Mouse (Mus musculus) neural tube, embryonic 12.5 days (tissue): ENCODE data around the gene Eif4g3. TPM values are rescaled to one million over a fixed set of nuclear protein-coding genes. Genes with fewer than 3 reads are reported as not detected.

ENCODE experiments used
- ATAC-seq: fragments of 200-750 bp; cut with Nextera tagmentation; 2 replicates; pipeline ENCODE4 v1.8.0; 2017; ENCODE audit warnings: low read depth, mild to moderate bottlenecking, moderate TSS enrichment, moderate library complexity; ENCODE audit not compliant: low FRiP score
- H3K27ac ChIP-seq: fragments of 300-500 bp; sonication (generic); 2 replicates; pipeline ENCODE4 v1.5.1; 2016
- H3K27me3 ChIP-seq: fragments of 300-500 bp; sonication (generic); replicated peaks from 2 replicates; pipeline ENCODE4 v1.6.1; 2016; ENCODE audit warnings: mild to moderate bottlenecking
- H3K36me3 ChIP-seq: fragments of 300-500 bp; sonication (generic); 2 replicates; pipeline ENCODE4 v1.6.1; 2016; ENCODE audit warnings: mild to moderate bottlenecking
- H3K4me1 ChIP-seq: fragments of 300-500 bp; sonication (generic); 2 replicates; pipeline ENCODE4 v1.6.1; 2016
- H3K4me2 ChIP-seq: fragments of 300-500 bp; sonication (generic); replicated peaks from 2 replicates; pipeline ENCODE4 v1.6.1; 2016; ENCODE audit warnings: mild to moderate bottlenecking
- H3K4me3 ChIP-seq: fragments of 300-500 bp; sonication (generic); 2 replicates; pipeline ENCODE4 v1.5.1; 2016
- H3K9ac ChIP-seq: fragments of 300-500 bp; sonication (generic); 2 replicates; pipeline ENCODE4 v1.6.1; 2016; ENCODE audit warnings: mild to moderate bottlenecking
- H3K9me3 ChIP-seq: fragments of 300-500 bp; sonication (generic); 2 replicates; pipeline ENCODE4 v1.6.1; 2016; ENCODE audit warnings: mild to moderate bottlenecking
- WGBS: fragments of 180-500 bp; shearing (Covaris S2); methylation state at CpG from one replicate; pipeline ENCODE4 v1.1.7; 2016; 5-methylcytosine and 5-hydroxymethylcytosine counted together
- polyA plus RNA-seq: library from polyadenylated mRNA; unstranded; fragments of >200 nt; fragmentation: Nextera tagmentation; extraction: Ambion mirVana; gene quantifications from 2 replicates; pipeline ENCODE4 v1.2.1, GENCODE M21; 2016

The Eif4g3 gene
- polyA plus RNA-seq, 1 experiment from 2014 or later: 60.4 TPM

DNA sequence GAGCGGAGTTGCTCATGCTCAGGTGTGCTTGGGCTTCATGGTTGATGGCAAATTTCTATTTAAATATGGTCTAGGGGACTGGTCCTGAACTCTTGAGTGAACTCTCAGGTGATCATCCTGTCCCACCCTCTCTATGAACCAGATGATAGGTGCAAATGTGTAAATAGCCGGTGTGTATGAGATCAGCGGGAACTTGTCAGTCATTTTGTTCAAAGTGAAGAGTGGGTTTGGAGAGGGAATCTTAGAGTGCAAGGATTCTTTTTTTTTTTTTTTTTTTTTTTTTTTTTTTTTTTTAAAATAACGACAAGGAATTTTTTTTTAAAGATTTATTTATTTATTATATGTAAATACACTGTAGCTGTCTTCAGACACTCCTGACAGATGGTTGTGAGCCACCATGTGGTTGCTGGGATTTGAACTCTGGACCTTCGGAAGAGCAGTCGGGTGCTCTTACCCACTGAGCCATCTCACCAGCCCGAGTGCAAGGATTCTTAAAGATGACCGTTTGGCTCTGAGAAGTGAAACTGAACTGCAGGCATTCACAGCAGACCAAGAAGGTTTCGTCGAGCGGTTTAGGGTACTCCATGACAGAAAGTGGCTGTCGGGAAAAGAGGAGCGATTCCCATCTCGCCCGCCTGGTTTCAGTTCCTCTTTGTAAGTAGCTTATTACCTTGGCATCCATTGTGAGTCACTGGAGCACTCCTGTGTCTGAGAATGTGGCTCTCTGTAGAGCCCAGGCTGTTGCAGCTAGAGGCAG, 21.1 kb downstream of the Eif4g3 start:
- no peak overlapping the region for H3K9ac ChIP-seq
- H3K9me3 ChIP-seq: no peaks in the 10 kb centered on the region
- H3K4me3 ChIP-seq: no peak overlapping the region
- WGBS: 96% methylated on average over 15 of the region's 15 CpGs
- H3K27me3 ChIP-seq: no peaks in the 10 kb centered on the region
- peaks cover 38% of the 10 kb centered on the region for H3K4me1 ChIP-seq
- H3K4me2 ChIP-seq: no peak overlapping the region
- no peak for ATAC-seq
- H3K27ac ChIP-seq: no peak overlapping the region
- peaks cover 64% of the 10 kb centered on the region for H3K36me3 ChIP-seq

DNA sequence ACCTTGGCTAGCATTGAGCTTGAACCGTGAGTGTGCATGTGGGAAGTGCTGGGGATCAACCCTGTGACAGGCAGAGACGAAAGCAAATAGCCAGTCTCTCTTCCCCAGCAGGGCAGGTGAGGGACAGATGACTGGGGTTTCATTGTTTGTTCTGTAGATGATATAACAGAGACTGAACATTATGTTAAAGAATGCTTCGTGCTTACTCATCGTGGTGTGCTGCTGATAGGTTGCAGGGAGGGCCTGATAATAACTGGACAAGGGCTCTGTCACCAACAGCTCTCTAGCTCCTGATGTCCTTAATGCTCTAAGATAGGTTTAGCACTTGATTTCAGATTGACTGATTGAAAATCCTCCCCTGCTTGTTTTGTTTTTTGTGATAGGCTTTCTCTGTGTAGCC, 23.1 kb downstream of the Eif4g3 start:
- Histone ChIP-seq H3K27ac (peak overlapping the region; percentile 4; the same call in 1 of the 2 replicates), H3K4me2 (no peak overlapping the region), H3K36me3 (peaks cover 51% of the 10 kb centered on the region), H3K4me1 (peaks cover 44% of the 10 kb centered on the region), H3K9me3 (no peaks in the 10 kb centered on the region), H3K9ac (no peak overlapping the region), H3K4me3 (no peak overlapping the region), H3K27me3 (no peaks in the 10 kb centered on the region)
- ATAC-seq: no peak
- 88% methylated on average over 4 of the region's 4 CpGs for WGBS

DNA sequence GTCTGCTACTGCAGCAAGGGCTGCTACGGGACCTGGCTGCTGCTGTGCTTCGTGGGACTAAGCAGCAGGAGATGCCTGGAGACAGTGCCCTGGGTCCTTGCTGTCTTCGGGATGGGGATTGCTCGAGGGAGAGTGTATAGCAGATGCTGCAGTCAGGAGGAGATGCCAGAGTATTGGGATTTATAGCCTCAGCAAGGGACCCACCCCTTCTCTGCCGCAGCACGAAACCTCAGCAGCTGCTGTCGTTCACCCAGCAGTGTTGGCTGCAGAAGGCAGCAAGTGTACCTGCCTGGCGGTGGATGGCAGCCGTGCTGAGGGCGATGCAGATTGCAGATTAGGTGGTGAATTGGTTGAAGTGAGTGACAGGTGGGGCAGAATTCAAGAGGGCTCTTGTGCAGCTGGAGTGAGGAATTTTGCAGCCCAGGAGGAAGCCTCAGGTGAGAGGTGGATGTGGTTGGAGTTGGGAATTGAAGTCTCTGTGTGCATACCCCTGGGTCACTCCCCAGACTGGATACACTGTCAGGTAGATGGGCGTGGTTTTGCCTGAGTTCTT, 24.3 kb downstream of the Eif4g3 start:
- Histone ChIP-seq H3K36me3 (peaks cover 45% of the 10 kb centered on the region), H3K27ac (peak overlapping the region; percentile 66; the same call in 1 of the 2 replicates), H3K4me2 (peak overlapping the region; percentile 41), H3K27me3 (no peaks in the 10 kb centered on the region), H3K4me1 (peaks cover 36% of the 10 kb centered on the region), H3K9ac (peak overlapping the region; percentile 42; the same call in 1 of the 2 replicates), H3K9me3 (no peaks in the 10 kb centered on the region), H3K4me3 (no peak overlapping the region)
- ATAC-seq: peak; percentile 79
- 39% methylated on average over 11 of the region's 11 CpGs for WGBS

DNA sequence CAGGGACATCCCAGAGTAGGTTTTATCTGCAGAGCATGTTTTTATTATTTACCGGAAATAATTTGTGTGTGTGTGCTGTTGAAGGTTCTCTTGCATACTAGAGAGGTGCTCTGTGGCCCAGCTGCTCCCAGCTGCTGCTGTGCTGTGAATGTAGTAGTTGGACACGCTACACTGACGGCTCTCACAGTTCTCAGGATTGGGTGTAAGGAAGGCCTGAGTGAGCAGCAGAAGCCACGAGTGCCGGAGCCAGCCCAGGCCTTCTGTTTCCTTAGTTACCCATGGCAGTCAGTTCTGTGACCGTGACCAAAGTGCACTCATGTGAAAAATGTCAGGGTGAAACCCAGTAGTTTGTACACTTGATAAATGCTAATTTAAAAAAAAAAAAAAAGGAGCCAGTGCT, 25.2 kb downstream of the Eif4g3 start:
- Histone ChIP-seq H3K27ac (0 out of 2 replicates have a peak overlapping the region, but pooled peaks have one; percentile 66), H3K4me1 (peaks cover 36% of the 10 kb centered on the region), H3K4me3 (no peak overlapping the region), H3K4me2 (no peak overlapping the region), H3K9me3 (no peaks in the 10 kb centered on the region), H3K36me3 (peaks cover 40% of the 10 kb centered on the region), H3K9ac (no peak overlapping the region), H3K27me3 (no peaks in the 10 kb centered on the region)
- 39% methylated on average over 6 of the region's 6 CpGs for WGBS
- ATAC-seq: peak; percentile 31; the same call in 1 of the 2 replicates

DNA sequence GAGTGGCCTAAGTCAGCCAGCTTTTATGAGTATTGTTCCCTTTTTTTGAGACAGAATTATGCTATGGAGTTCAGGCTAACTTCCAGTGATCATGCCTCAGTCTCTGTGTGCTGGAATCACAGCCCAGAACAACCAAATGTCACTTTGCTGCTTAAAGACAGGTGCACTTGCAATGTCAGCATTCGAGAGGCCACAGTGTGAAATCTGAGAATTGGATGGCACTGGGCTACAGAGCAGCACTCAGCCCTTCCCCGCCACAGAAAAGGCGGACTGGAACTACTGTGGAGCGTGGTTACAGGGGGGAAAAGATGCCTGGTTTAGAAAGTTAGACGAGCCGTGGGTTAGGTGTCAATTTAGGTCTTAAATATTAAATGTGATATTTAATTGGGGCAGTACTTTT, 27.4 kb downstream of the Eif4g3 start:
- peaks cover 25% of the 10 kb centered on the region for H3K36me3 ChIP-seq
- no peaks in the 10 kb centered on the region for H3K9me3 ChIP-seq
- H3K4me2 ChIP-seq: no peak overlapping the region
- H3K27ac ChIP-seq: no peak overlapping the region
- 70% methylated on average over 6 of the region's 6 CpGs for WGBS
- H3K4me3 ChIP-seq: no peak overlapping the region
- no peaks in the 10 kb centered on the region for H3K27me3 ChIP-seq
- no peak for ATAC-seq
- H3K4me1 ChIP-seq: peaks cover 36% of the 10 kb centered on the region
- H3K9ac ChIP-seq: no peak overlapping the region

DNA sequence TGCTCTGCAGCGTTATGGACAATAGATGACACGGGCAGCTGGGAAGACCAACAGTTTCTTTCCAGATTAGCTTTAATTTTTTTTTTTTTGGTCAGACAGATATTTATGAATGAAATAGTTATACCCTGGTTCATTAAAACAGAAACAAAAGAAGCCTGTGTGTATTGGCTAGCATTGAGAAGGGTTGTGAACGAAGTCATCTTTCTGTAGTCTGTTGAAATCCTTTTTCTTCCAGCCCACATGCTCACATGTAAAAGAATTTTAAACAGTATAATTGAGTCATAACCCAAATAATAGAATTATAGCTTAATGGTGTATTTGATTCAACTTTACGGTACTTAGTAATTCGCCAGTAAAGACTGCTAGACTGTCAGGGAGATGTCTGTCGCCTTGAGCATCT, 28.8 kb downstream of the Eif4g3 start:
- no peak for ATAC-seq
- WGBS: 88% methylated on average over 6 of the region's 6 CpGs
- Histone ChIP-seq H3K4me1 (peaks cover 23% of the 10 kb centered on the region), H3K27me3 (no peaks in the 10 kb centered on the region), H3K4me2 (no peak overlapping the region), H3K36me3 (peaks cover 28% of the 10 kb centered on the region), H3K9ac (no peak overlapping the region), H3K4me3 (no peak overlapping the region), H3K9me3 (no peaks in the 10 kb centered on the region), H3K27ac (no peak overlapping the region)

DNA sequence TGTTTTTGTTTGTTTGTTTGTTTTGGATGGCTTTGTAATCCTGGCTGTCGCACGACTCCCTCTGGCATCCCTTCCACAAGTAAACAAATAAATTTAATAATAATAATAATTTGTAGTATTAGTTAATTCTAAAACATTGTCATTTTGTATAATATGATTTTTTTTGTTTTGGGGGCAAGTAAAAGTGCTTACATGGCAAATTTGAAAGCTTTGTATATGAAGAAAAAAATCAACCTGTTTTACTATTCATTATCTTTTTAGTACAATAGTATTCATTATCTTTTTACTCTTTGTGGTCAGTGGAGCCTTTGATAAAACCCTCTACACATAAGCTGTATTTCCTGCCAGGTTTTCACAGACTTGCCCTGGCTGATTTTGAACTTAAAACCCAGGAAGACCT, 29.9 kb downstream of the Eif4g3 start:
- Histone ChIP-seq H3K4me1 (peaks cover 12% of the 10 kb centered on the region), H3K27me3 (no peaks in the 10 kb centered on the region), H3K36me3 (peaks cover 34% of the 10 kb centered on the region), H3K9me3 (no peaks in the 10 kb centered on the region), H3K27ac (no peak overlapping the region), H3K4me3 (no peak overlapping the region), H3K4me2 (no peak overlapping the region), H3K9ac (no peak overlapping the region)
- no peak for ATAC-seq
- WGBS: 95% methylated on average over 2 of the region's 2 CpGs

DNA sequence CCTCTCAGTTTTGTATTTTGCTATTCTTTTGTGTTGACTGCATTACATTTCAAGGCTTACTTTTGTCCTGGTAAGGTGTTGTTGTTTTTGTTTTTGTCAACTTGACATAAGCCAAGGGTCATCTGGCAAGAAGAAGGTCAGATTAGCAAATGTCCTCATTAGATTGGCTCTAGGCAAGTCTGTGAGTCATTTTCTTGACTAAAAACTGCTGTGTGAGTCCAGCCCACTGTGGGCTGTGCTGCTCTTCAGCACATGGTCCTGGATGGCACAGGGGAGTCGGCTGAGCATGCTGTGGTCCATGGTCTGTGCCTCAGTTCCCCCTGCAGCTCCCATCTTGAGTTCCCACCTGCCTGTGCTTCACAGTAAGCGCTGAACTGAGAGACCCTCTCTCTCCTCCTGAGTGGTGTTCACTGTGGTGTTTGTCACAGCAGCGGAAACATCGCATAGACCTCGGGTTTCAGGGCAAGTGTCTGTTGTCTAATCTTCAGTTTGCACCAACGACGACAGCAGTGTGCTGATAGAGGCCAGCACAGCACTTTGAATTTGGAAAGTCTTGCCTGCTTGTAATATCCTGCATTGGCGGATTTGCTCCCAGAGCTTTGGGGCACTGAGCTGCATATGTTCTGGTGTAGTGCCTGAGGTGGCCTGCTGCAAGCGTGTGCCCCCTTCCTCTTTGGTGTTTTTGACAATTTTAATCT, 30.7 kb downstream of the Eif4g3 start:
- H3K4me2 ChIP-seq: no peak overlapping the region
- 0 out of 2 replicates have a peak, but pooled peaks cover 8% of the 10 kb centered on the region for H3K4me1 ChIP-seq
- no peak for ATAC-seq
- H3K9ac ChIP-seq: no peak overlapping the region
- no peaks in the 10 kb centered on the region for H3K9me3 ChIP-seq
- H3K4me3 ChIP-seq: no peak overlapping the region
- no peak overlapping the region for H3K27ac ChIP-seq
- WGBS: 96% methylated on average over 9 of the region's 9 CpGs
- H3K36me3 ChIP-seq: peaks cover 28% of the 10 kb centered on the region
- H3K27me3 ChIP-seq: no peaks in the 10 kb centered on the region

DNA sequence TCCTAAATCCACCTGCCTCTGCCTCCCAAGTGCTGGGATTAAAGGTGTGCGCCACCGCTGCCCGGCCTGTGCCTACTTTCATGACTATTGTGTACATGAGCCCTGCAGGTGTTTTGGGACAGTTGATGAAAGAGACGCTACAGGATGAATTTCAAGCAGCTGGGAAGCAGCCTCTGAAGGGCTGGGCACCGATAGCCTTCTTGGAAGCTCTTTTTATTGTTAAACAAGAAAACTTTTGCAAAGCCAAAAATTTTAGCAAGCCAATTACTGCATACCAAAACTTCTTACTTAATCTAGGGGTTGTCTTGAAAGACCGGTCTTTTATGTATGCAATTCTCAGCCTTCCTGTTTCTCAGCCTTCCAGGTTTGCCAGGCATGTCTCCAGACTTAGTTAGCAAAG, 36.3 kb downstream of the Eif4g3 start:
- Histone ChIP-seq H3K27me3 (no peaks in the 10 kb centered on the region), H3K36me3 (peaks cover 51% of the 10 kb centered on the region), H3K4me1 (no peaks in the 10 kb centered on the region), H3K4me2 (no peak overlapping the region), H3K9me3 (no peaks in the 10 kb centered on the region), H3K9ac (no peak overlapping the region), H3K27ac (no peak overlapping the region), H3K4me3 (no peak overlapping the region)
- no peak for ATAC-seq
- WGBS: 92% methylated on average over 6 of the region's 6 CpGs

DNA sequence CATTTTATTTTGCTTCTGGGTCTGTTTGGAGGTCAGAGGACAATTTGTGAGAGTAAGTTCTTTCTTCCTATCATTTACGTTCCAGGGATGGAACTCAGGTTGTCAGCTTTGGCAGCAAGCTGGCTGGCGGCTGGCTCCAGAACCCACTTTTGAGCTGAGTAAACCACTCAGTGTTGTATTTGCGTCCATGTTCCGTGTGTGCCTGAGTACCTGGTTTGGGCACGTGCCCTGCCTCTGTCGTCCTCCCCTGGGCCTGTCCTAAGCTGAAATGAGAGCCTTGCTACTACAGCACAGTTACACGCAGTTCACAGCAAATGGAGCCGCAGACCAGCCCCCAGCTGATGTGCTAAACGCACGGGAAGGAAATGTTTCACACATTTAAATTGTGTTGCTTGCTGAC, 39.0 kb downstream of the Eif4g3 start:
- Histone ChIP-seq H3K4me1 (peaks cover 15% of the 10 kb centered on the region), H3K27me3 (no peaks in the 10 kb centered on the region), H3K9ac (no peak overlapping the region), H3K9me3 (no peaks in the 10 kb centered on the region), H3K27ac (no peak overlapping the region), H3K4me3 (no peak overlapping the region), H3K4me2 (no peak overlapping the region), H3K36me3 (peaks cover 42% of the 10 kb centered on the region)
- ATAC-seq: no peak
- WGBS: 91% methylated on average over 10 of the region's 10 CpGs

DNA sequence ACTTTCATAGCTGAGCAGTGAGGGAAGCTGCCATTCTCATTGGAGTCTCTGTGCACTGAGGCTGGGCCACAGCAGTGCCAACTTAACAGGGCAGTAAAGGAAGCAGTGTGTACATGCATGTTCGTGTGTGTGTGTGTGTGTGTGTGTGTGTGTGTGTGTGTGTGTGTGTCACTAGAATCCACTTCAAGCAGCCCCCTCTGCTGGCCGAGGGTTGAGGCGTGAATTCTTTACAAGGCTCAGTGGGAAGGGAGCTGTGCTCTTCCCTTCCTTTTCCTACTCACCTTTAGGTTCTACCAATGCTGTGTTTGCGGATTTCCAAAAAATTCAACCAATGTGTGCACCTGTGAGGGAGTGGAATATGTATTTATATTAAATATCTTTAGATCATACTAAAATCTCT, 41.0 kb downstream of the Eif4g3 start:
- H3K9me3 ChIP-seq: no peaks in the 10 kb centered on the region
- no peak overlapping the region for H3K9ac ChIP-seq
- WGBS: 87% methylated on average over 4 of the region's 4 CpGs
- peaks cover 19% of the 10 kb centered on the region for H3K4me1 ChIP-seq
- no peak overlapping the region for H3K27ac ChIP-seq
- ATAC-seq: no peak
- H3K27me3 ChIP-seq: no peaks in the 10 kb centered on the region
- H3K4me3 ChIP-seq: no peak overlapping the region
- H3K36me3 ChIP-seq: peaks cover 33% of the 10 kb centered on the region
- no peak overlapping the region for H3K4me2 ChIP-seq

DNA sequence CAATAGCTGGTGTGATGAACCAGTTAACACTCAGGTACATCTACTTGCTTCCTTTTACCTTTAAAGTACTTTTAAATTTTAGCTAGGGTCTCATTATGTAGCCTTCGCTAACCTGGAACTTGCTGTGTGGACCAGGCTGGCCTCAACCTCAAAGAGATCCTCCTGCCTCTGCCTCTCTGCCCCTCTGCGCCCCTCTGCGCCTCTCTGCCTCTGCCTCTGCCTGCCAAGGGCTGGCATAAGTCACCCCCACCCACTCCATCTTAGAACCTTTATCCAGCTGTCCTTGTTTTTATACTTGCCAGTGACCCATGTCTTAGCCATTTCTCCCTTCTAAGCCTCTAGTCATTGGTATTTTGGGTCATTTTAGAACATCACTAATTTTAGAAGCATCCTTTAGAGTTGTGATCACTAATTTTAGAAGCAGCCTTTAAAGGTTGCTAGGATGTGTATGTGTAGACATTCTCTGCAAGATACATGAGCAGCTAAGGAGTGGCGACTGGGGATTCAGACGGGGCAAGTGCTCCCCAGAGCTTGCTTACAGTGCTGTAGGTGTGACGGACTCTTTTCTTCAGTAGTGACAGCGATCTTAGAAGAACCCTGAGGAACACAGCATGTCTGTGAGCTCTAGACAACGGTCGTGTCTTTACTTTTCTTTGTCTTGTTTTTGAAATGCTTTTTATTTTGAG, 42.8 kb downstream of the Eif4g3 start:
- ATAC-seq: no peak
- H3K9me3 ChIP-seq: no peaks in the 10 kb centered on the region
- peaks cover 19% of the 10 kb centered on the region for H3K4me1 ChIP-seq
- 92% methylated on average over 9 of the region's 9 CpGs for WGBS
- H3K4me3 ChIP-seq: no peak overlapping the region
- H3K27me3 ChIP-seq: no peaks in the 10 kb centered on the region
- H3K4me2 ChIP-seq: no peak overlapping the region
- H3K9ac ChIP-seq: no peak overlapping the region
- H3K27ac ChIP-seq: no peak overlapping the region
- peaks cover 29% of the 10 kb centered on the region for H3K36me3 ChIP-seq
